Mouse (Mus musculus) olfactory bulb, adult 2 months (tissue): ENCODE results near the gene Cybrd1.

Experiments used
- CTCF ChIP-seq: fragments of 200-500 bp; IDR thresholded peaks from 2 replicates; pipeline ENCODE4 v1.5.1; 2012; ENCODE audit warnings: low read depth, mild to moderate bottlenecking, low read length, moderate library complexity; ENCODE audit not compliant: insufficient read depth
- POLR2A ChIP-seq: fragments of 200-500 bp; IDR thresholded peaks from 2 replicates; pipeline ENCODE4 v1.6.1; 2012; ENCODE audit warnings: mild to moderate bottlenecking, low read depth, low read length, moderate library complexity; ENCODE audit not compliant: insufficient read depth

DNA sequence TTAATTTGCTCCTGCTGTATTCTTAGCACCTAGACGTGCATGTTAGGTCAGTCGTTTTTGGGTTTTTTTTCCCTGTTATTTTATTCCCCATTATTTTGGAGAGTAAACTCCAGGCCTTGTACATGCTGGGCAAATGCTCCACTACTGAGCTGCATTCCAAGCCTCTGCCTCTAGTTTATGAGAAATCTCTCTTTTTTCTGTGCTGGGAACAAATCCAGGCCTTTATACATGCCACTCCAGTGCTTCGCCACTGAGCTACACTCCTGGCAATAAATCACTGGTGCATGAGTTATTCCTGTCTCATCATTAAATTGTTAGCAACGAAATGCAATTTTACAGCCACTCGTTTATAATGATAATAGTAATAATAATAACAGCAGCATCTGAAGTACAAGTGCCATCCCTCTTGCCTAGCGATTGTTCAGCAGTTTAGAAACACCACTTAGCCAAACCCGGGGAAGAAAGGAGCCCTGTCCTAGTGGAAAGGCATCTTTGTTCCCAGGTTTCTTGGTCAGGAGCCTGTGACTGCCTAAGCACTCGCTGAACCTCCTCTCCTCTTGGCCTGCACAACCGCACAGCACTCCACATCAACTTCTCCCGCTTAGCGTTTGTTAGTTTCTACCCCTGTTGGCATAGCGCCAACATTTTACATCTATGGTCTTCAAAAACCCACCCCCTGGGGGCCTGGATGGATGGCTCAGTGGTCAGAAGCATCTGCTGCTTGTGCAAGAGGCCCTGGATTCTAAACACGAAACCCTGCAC lies 4.7 kb downstream of the Cybrd1 start:
- TF ChIP-seq CTCF (no peak), POLR2A (no peak)
